Mouse (Mus musculus): ENCODE data around the gene Hist1h2af.

GRCm38 (mm10) chr13:23555839-23556416 is 22.2 kb downstream of the Hist1h2af start:
- TF ChIP-seq CTCF (IDR thresholded peaks at IDR 0.05; ENCODE audit: low read depth, low read length): no peak
- no peak for TF ChIP-seq GATA1 (IDR thresholded peaks at IDR 0.05; ENCODE audit: borderline replicate concordance, low read length)

Data from G1E (cell line).